Mouse (Mus musculus) testis, adult 2 months (tissue): ENCODE measurements around the gene Hydin.

Experiments used
- CTCF ChIP-seq: fragments of 200-500 bp; IDR thresholded peaks from 2 replicates; pipeline ENCODE4 v1.5.1; 2012; ENCODE audit warnings: low read depth, mild to moderate bottlenecking, inconsistent platforms, low read length, moderate library complexity; ENCODE audit not compliant: control insufficient read depth, insufficient read depth, insufficient replicate concordance
- POLR2A ChIP-seq: fragments of 200-500 bp; IDR thresholded peaks from 2 replicates; pipeline ENCODE4 v1.6.1; 2012; ENCODE audit warnings: low read depth, mild to moderate bottlenecking, inconsistent platforms, low read length, moderate library complexity; ENCODE audit not compliant: control insufficient read depth

DNA sequence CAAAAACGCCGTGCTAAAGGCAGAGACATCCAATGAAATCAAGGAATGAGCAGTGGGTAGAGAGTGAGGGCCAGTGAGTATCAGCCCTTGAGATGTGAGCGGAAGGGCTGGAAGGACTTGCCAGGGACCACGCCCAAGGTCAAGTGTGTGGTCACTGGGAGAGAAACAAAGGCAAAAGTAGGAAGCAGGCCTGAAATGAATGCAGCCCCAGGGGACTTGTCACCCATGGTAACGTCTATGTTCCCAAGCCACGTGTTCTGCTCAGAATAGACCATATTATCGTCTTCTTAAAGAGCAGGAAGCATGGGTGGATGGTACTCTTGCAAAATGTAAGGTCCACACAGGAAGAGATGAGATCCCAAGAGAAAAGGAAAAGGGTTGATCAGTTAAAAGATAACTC is 253.0 kb downstream of the Hydin start:
- TF ChIP-seq CTCF: no peak
- no peak for TF ChIP-seq POLR2A
